Mouse (Mus musculus) hindbrain, embryonic 12.5 days (tissue): ENCODE measurements around the gene Zrsr2. TPM values are rescaled to one million over a fixed set of nuclear protein-coding genes. Genes with fewer than 3 reads are reported as not detected.

ENCODE experiments used
- ATAC-seq: fragments of 200-750 bp; cut with Nextera tagmentation; 2 replicates; pipeline ENCODE4 v1.8.0; 2017; ENCODE audit warnings: moderate TSS enrichment; ENCODE audit not compliant: low FRiP score
- H3K27ac ChIP-seq: fragments of 300-500 bp; sonication (generic); 2 replicates; pipeline ENCODE4 v1.5.1; 2016; ENCODE audit warnings: mild to moderate bottlenecking
- H3K27me3 ChIP-seq: fragments of 300-500 bp; sonication (generic); 2 replicates; pipeline ENCODE4 v1.6.1; 2016; ENCODE audit warnings: mild to moderate bottlenecking
- H3K36me3 ChIP-seq: fragments of 300-500 bp; sonication (generic); 2 replicates; pipeline ENCODE4 v1.6.1; 2016; ENCODE audit warnings: mild to moderate bottlenecking
- H3K4me1 ChIP-seq: fragments of 300-500 bp; sonication (generic); 2 replicates; pipeline ENCODE4 v1.6.1; 2016
- H3K4me2 ChIP-seq: fragments of 300-500 bp; sonication (generic); replicated peaks from 2 replicates; pipeline ENCODE4 v1.6.1; 2016; ENCODE audit warnings: mild to moderate bottlenecking
- H3K4me3 ChIP-seq: fragments of 300-500 bp; sonication (generic); 2 replicates; pipeline ENCODE4 v1.5.1; 2016; ENCODE audit warnings: mild to moderate bottlenecking
- H3K9ac ChIP-seq: fragments of 300-500 bp; sonication (generic); 2 replicates; pipeline ENCODE4 v1.6.1; 2016; ENCODE audit warnings: mild to moderate bottlenecking, moderate library complexity
- H3K9me3 ChIP-seq: fragments of 300-500 bp; sonication (generic); replicated peaks from 2 replicates; pipeline ENCODE4 v1.6.1; 2016; ENCODE audit warnings: mild to moderate bottlenecking
- WGBS: fragments of 180-500 bp; shearing (Covaris S2); methylation state at CpG from one replicate; pipeline ENCODE4 v1.1.7; 2016; 5-methylcytosine and 5-hydroxymethylcytosine counted together
- polyA plus RNA-seq: library from polyadenylated mRNA; unstranded; fragments of >200 nt; fragmentation: Nextera tagmentation; extraction: Ambion mirVana; gene quantifications from 2 replicates; pipeline ENCODE4 v1.2.1, GENCODE M21; 2016

The Zrsr2 gene
- polyA plus RNA-seq, 1 experiment from 2014 or later = 72.2 TPM

GRCm38 (mm10) chrX:163938587-163938986, 19.9 kb downstream of the Zrsr2 start:
- H3K4me1 ChIP-seq = no peaks in the 10 kb centered on the region
- WGBS = 96% methylated on average over 6 of the region's 6 CpGs
- no peak overlapping the region for H3K4me2 ChIP-seq
- H3K27me3 ChIP-seq = no peaks in the 10 kb centered on the region; the same call in 1 of the 2 replicates
- ATAC-seq = no peak
- no peaks in the 10 kb centered on the region for H3K9me3 ChIP-seq
- no peak overlapping the region for H3K9ac ChIP-seq
- peaks cover 18% of the 10 kb centered on the region; the same call in 1 of the 2 replicates for H3K36me3 ChIP-seq
- no peak overlapping the region for H3K4me3 ChIP-seq
- H3K27ac ChIP-seq = no peak overlapping the region

DNA sequence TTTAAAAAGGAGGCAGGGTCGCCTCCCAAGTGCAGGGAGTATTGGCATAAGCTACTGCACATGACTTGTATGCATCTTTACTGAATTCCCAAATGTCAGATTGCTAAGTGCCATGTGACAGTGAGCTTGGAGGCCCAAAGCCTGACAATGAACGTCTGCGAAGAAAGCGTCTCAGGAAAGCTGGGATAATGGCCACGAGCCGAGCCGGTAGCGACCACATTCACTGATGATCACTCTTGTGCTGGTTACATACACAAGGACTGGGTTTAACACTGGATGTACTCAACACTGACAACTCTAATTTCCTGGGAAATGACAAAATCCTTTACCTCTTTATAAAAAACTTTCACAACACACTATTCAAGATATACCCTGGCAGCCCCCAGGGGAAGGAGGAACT, 23.7 kb downstream of the Zrsr2 start:
- Histone ChIP-seq H3K27ac (no peak overlapping the region), H3K36me3 (0 out of 2 replicates have a peak, but pooled peaks cover 10% of the 10 kb centered on the region), H3K9me3 (no peaks in the 10 kb centered on the region), H3K4me1 (no peaks in the 10 kb centered on the region), H3K27me3 (peaks cover 5% of the 10 kb centered on the region; the same call in 1 of the 2 replicates), H3K9ac (no peak overlapping the region), H3K4me3 (no peak overlapping the region), H3K4me2 (no peak overlapping the region)
- ATAC-seq = no peak
- 84% methylated on average over 8 of the region's 8 CpGs for WGBS

GRCm38 (mm10) chrX:163929550-163929949, 28.9 kb downstream of the Zrsr2 start:
- Histone ChIP-seq H3K27me3 (peaks cover 5% of the 10 kb centered on the region; the same call in 1 of the 2 replicates), H3K4me3 (no peak overlapping the region), H3K9ac (no peak overlapping the region), H3K27ac (no peak overlapping the region), H3K9me3 (no peaks in the 10 kb centered on the region), H3K36me3 (no peaks in the 10 kb centered on the region), H3K4me2 (no peak overlapping the region), H3K4me1 (no peaks in the 10 kb centered on the region)
- no peak for ATAC-seq

DNA sequence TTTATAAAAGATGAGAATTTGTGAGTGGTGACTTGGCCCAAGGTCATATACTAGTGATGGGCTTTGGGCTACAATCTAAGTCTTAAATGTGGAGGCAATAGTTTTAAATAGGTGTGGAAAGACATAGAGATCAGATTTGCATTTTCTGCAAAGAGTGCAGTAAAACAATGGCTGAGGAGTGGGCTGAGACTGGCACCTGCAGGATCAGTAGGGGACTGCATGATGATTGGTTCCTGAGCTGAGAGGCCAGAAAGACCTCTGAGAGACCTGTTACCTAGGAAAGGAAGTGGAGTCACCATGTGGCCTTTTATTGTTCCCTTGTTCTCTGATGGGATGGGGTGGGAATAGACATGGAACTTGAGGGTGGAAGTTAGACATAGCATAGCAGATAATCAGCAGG, 45.7 kb downstream of the Zrsr2 start:
- Histone ChIP-seq H3K9me3 (no peaks in the 10 kb centered on the region), H3K27me3 (peaks cover 14% of the 10 kb centered on the region), H3K4me1 (no peaks in the 10 kb centered on the region), H3K4me2 (no peak overlapping the region), H3K36me3 (no peaks in the 10 kb centered on the region), H3K9ac (no peak overlapping the region), H3K27ac (no peak overlapping the region), H3K4me3 (no peak overlapping the region)
- no peak for ATAC-seq

GRCm38 (mm10) chrX:163909381-163909780, 49.1 kb downstream of the Zrsr2 start:
- peak overlapping the region; percentile 68 for H3K9ac ChIP-seq
- H3K4me3 ChIP-seq = peak overlapping the region; percentile 60
- no peaks in the 10 kb centered on the region for H3K36me3 ChIP-seq
- peaks cover 10% of the 10 kb centered on the region for H3K27me3 ChIP-seq
- peak; percentile 54 for ATAC-seq
- H3K4me2 ChIP-seq = peak overlapping the region; percentile 52
- no peaks in the 10 kb centered on the region for H3K9me3 ChIP-seq
- H3K27ac ChIP-seq = peak overlapping the region; percentile 92
- H3K4me1 ChIP-seq = no peaks in the 10 kb centered on the region
- WGBS = 23% methylated on average over 29 of the region's 34 CpGs

GRCm38 (mm10) chrX:163908337-163909250, 49.9 kb downstream of the Zrsr2 start, which contains the start of gene Ap1s2:
TSS of gene Ap1s2 (plus strand) at chrX:163909017.
- peak within 1 kb of the TSS; percentile 60 for H3K4me3 ChIP-seq
- WGBS = 14% methylated on average over 55 of the region's 80 CpGs
- H3K9me3 ChIP-seq = no peaks in the 10 kb centered on the region
- no peaks in the 10 kb centered on the region for H3K36me3 ChIP-seq
- H3K27me3 ChIP-seq = peaks cover 13% of the 10 kb centered on the region
- ATAC-seq = peak; percentile 100
- H3K4me2 ChIP-seq = peak within 1 kb of the TSS; percentile 52
- peak within 1 kb of the TSS; percentile 92 for H3K27ac ChIP-seq
- H3K4me1 ChIP-seq = no peaks in the 10 kb centered on the region
- peak within 1 kb of the TSS; percentile 68 for H3K9ac ChIP-seq

GRCm38 (mm10) chrX:163908003-163908336, 50.5 kb downstream of the Zrsr2 start:
- Histone ChIP-seq H3K27ac (peak overlapping the region; percentile 92), H3K36me3 (no peaks in the 10 kb centered on the region), H3K27me3 (peaks cover 13% of the 10 kb centered on the region), H3K9ac (0 out of 2 replicates have a peak overlapping the region, but pooled peaks have one; percentile 49), H3K9me3 (no peaks in the 10 kb centered on the region), H3K4me2 (peak overlapping the region; percentile 52), H3K4me3 (peak overlapping the region; percentile 60), H3K4me1 (no peaks in the 10 kb centered on the region)
- no peak for ATAC-seq
- 22% methylated on average over 8 of the region's 8 CpGs for WGBS

DNA sequence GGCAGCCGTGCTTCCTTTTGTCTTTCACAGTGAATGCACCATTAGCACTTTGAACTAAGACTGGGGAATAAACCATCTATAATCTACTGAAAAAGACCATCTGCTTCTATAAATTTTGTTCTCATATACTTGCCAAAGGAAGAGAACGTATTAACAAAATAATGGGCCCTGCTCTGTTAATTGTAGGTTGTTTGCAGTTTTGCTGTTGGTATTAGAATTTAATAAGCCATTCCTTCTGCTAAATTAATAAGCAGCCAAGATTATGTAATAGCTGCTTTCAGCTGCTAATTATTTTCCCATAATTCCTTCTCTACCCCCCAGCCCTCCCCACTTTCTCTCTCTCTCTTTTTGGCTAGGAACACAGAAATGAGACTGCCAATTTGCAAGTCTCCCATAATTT, 51.6 kb downstream of the Zrsr2 start:
- ATAC-seq = no peak
- H3K4me2 ChIP-seq = no peak overlapping the region
- H3K4me1 ChIP-seq = no peaks in the 10 kb centered on the region
- H3K4me3 ChIP-seq = no peak overlapping the region
- 83% methylated on average over 2 of the region's 2 CpGs for WGBS
- no peaks in the 10 kb centered on the region for H3K9me3 ChIP-seq
- no peak overlapping the region for H3K9ac ChIP-seq
- H3K36me3 ChIP-seq = no peaks in the 10 kb centered on the region
- no peak overlapping the region for H3K27ac ChIP-seq
- peaks cover 13% of the 10 kb centered on the region for H3K27me3 ChIP-seq

- Histone ChIP-seq H3K4me1 (no peaks in the 10 kb centered on the region), H3K27ac (no peak overlapping the region), H3K4me2 (no peak overlapping the region), H3K27me3 (peaks cover 8% of the 10 kb centered on the region; the same call in 1 of the 2 replicates), H3K9me3 (no peaks in the 10 kb centered on the region), H3K36me3 (no peaks in the 10 kb centered on the region), H3K4me3 (no peak overlapping the region), H3K9ac (no peak overlapping the region)
- no peak for ATAC-seq
- WGBS = 60% methylated on average over 5 of the region's 5 CpGs
These were observed 58.9 kb downstream of the Zrsr2 start for GRCm38 (mm10) chrX:163899431-163900020.

GRCm38 (mm10) chrX:163897354-163897753, 61.1 kb downstream of the Zrsr2 start:
- 85% methylated on average over 1 of the region's 1 CpGs for WGBS
- no peaks in the 10 kb centered on the region for H3K36me3 ChIP-seq
- no peak overlapping the region for H3K9ac ChIP-seq
- peaks cover 4% of the 10 kb centered on the region; the same call in 1 of the 2 replicates for H3K27me3 ChIP-seq
- H3K4me2 ChIP-seq = no peak overlapping the region
- no peaks in the 10 kb centered on the region for H3K9me3 ChIP-seq
- no peak for ATAC-seq
- no peak overlapping the region for H3K27ac ChIP-seq
- no peaks in the 10 kb centered on the region for H3K4me1 ChIP-seq
- no peak overlapping the region for H3K4me3 ChIP-seq

GRCm38 (mm10) chrX:163885539-163885981, 72.9 kb downstream of the Zrsr2 start:
- 0 out of 2 replicates have a peak, but pooled peaks cover 3% of the 10 kb centered on the region for H3K27me3 ChIP-seq
- H3K9me3 ChIP-seq = no peaks in the 10 kb centered on the region
- peak; percentile 50; the same call in 1 of the 2 replicates for ATAC-seq
- no peak overlapping the region for H3K4me3 ChIP-seq
- H3K27ac ChIP-seq = no peak overlapping the region
- H3K4me1 ChIP-seq = no peaks in the 10 kb centered on the region
- 57% methylated on average over 4 of the region's 4 CpGs for WGBS
- H3K4me2 ChIP-seq = no peak overlapping the region
- H3K9ac ChIP-seq = no peak overlapping the region
- no peaks in the 10 kb centered on the region for H3K36me3 ChIP-seq
